Mouse (Mus musculus): ENCODE data around the gene Shroom1.

Gene Shroom1

DNA sequence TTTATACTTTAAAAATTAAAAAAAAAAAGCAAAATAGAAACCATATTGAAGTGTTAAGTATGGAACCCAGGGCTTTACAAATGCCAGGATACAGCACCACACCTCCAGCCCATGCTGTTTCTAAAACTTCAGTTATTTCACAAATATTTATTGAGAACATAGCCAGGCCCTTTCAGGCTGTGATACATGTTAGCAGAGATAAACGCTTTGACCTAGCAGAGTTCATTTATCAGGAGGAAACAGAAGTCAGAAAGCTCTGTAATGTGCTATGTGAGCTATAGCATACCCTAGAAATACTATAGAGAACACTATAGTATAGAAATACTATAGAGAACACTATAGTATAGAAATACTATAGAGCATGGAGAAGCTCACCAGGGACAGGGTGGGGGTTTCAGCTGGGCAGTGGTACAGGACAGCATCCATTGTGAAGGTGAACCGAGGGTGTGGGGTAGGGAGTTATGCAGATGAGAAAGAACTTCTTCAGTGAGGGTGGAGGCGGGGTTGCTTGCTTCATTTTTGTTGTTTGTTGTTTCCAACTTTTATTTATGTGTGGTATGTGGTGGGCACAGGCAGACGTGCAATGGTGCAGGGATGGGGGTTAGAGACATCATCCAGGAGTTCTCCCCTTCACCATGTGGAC is 24.2 kb downstream of the Shroom1 start:
- no peak for DNase-seq

DNA sequence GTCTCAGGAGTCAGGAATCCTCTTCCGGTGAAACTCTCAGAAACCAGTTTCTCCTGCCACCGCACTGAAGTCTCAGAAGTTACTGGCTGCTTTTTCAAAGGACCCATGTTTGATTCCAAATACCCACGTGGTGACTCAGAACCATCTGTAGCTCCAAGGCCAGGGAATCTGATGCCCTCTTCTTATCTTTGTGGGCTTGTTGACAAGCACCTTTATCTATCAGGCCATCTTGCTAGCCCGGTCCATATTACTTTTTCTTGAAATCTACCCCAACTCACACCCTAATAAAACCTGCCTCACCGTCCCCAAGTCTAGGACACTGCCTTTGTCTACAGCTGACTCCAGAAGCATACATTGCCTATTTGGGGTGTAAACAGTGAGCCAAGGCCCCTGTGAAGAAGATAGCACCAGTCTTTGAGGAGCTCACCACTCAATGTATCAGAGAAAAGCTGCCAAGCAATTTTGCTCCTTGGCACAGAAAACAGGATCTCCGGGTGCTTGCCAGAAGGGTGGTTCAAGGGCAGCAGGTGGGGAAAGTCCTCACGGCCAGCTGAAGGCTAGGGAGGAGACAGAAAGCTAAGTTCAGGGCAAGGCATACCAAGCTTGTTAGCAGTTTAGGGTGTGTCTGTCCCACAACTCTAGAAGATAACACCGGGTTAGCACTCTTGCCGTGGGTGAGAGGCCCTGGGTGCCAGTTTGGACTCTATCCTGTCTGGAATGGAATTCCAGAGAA is 26.3 kb downstream of the Shroom1 start:
- DNase-seq, result no peak

DNA sequence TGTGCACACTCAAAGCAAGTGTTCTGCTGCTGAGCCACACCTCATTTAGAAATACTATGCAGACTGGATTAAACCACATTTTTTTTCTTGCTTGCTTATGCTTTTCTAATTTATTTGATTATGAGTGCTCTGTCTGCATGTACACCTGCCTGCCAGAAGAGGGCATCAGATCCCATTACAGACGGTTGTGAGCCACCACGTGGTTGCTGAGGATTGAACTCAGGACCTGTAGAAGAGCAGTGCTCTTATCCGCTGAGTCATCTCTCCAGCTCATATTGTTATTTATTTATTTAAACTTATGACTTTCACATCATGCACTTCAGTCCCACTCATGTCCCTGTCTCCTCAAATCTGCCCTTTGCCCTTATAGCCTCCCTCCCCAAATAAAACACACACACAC is 28.7 kb downstream of the Shroom1 start:
- no peak for DNase-seq

DNA sequence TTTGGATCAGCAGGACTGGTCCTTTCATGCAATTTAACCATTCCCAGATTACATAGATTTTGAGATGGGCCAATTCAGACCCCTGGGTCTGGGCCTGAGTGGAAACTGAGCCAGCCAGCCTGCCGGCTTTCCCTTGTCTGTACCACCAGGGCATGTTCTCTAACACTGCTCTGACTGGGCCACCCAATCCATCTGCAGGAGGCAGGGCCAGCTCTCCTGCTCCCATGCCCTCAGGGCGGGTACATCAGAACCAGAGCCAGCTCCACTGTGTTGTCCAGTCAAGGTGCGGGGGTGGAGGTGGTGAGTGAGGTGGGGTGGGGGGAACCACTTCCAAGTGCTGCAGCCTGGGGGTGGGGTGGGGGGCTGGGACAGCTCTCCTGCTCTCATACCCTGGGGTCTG is 29.3 kb downstream of the Shroom1 start:
- DNase-seq, result no peak

DNA sequence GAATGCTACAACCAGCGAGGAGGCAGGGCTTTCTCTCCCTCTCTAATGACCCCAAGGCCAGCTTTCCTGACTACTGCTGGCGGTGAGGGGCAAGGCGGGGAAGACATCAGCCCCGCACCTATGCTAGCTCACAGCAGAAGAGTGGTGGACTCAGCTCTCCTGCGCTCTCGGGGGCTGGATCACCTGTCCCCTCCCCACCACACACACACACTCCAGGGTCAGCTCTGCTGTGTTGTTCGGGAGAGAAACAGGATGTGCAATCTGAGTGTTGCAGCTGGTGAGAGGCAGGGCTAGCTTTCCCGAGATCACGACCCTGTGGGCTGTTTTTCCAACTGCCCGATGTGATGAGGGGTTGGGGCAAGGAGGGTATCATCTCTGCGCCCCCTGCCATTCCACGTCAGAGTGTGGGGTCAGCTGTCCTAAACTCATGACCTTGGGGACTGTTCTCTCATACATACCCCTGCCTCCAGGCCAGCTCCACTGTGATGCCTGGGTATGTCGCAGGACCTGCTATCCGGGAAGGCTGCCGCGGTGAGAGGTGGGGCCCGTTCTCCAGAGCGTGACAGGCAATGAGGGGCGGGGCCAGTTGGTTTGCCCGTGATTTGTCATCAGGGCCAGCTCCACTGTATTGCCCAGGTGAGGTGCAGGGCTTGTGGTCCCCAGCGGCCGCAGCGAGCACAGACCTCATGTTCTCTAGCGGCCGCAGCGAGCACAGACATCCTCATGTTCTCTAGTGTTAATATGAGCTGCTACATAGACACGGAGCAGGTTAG is 30.0 kb downstream of the Shroom1 start:
- DNase-seq, result peak; percentile 46

DNA sequence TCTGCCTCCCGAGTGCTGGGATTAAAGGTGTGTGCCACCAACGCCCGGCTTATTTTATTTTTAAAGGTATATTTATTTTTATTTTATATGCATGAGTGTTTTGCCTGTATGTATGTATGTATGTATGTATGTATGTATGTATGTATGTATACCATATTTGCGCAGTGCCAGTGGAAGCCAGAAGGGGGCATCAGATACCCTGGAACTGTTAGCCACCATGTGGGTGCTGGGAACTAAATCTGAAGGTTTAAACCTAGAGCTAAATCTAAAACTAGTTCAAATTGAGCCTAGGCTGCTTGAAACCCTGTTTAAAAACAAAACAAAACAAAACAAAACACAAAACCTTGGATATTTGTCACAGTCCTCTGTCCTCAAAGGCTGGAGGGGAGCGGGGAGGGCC is 32.0 kb downstream of the Shroom1 start:
- DNase-seq, result no peak

DNA sequence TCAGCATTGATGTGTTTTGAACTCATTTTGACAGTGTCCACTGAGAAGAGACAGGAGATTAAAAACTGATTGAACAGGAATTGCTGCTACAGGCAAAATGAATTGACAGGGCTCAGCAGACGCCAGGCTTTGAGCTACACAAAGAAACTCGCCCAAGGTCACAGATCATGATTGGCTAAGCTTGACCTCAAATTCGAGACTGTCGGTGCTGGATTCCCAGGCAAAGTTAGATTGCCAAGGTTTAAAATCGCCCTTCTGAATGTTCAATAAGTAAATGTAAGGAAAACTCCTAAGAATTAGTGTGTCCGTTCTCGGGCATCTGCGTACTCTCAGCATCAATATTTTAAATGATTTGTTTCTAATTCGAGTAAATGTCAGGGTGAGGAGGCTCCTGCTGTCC is 32.4 kb downstream of the Shroom1 start:
- DNase-seq, result no peak

DNA sequence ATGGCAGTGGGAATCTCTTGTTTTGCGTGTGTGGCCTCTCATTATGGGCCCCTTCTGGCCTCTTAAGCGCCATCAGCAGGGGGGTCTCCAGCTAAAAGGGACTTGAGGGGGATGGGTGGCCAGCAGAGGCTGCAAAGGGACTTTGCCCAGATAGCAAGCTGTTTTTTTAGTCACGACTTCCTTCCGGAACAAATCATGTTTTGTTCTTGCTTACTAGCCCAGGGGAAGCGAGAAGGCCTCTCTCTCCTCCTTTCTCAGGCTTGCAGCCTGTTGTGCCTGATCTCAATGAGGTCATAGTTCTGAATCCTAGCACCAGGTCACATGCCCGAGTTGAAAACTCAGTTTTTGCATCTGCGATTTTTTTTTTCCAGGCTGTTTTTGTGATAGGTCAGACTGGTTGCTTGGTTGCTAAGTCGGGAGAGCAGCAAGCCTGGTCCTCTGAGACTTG is 35.0 kb downstream of the Shroom1 start:
- no peak for DNase-seq

DNA sequence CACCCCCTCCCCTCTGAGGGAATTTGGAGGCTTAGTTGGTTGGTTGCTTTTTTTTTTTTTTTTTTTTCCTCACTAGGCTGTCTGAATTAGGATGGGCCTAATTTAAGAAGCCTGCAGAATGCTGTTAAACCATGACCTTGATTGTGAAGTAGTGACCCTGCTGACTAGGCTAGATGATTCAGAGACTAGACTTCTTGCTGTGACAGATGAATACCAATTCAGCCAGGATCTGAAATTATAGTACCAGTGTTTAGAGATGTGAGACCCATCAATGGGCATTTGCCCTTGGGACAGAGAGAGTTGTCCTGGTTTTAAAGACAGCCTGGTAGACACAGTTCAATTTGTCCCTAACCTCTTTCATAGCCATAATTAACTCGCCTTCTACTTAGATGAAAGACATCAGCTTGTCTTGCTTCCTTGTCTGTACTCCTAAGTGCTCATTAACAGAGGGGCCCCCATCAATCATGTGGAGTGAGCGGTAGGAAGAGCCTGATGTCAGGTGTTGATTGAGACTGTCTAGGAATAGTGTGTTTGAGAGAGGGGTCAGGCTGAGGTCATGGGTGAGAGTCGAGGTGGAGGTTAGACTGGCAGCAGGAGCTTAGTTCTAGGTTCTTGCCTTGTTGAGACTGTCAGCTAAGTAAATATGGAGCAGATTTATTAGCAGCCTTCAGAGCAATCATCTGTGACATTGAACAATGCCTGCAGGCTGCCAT is 36.4 kb downstream of the Shroom1 start:
- no peak for DNase-seq

DNA sequence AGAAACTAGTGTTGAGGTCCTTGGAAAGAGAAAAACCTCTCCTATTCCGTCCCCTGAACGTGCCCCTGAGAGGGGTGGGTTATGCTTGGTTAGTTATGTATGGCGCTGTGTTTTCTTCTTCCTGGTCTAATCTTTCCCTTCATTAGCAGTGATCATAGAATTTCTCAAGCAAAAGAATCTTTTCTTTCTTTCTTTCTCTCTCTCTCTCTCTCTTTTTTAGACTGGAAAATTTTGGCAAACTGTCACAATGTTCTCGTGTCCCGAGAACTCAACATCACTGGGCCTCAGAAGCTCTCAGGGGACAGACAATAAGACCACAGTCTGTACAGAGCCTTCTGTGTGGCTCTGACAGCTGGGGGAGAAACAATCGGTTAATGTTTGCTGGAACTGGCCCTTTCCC is 38.4 kb downstream of the Shroom1 start:
- no peak for DNase-seq

DNA sequence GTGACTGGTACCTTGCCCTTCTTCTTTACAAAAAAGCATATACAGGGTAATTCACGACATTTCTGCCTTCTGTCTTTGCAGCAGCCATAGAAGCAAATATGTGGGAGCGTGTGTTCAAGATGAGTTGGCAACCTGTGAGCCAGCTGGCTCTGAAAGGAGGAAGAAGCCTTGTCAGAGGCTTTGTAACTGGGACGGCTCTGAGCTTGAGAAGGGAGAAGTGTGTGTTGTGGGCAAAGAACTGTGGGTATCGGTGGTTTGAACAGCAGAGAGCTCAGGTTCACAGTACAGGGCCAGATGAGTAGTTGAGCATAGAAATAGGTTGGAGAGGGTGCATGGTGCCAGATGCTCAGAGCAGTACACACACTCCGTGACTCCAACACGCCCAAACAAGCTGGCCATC is 39.9 kb downstream of the Shroom1 start:
- no peak for DNase-seq

DNA sequence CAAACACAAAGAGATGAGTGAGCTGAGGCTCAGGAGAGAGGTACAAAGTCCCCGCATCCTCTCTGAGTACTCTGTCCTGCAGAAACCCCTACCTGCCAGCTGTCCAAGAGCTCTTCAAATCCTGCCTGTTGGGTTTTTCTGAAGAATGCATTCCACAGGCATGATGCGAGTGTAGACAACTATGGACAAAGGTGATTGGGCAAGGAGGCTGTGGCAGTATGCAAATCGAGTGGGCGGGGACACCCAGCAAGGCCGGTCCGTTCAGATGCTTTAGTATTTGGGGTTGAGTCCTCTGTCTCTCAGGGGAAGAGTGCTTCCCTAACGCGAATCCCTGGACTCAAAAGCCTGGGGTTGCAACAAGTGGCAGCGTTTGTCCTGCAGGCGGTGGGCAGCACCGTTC is 43.6 kb downstream of the Shroom1 start:
- no peak for DNase-seq

DNA sequence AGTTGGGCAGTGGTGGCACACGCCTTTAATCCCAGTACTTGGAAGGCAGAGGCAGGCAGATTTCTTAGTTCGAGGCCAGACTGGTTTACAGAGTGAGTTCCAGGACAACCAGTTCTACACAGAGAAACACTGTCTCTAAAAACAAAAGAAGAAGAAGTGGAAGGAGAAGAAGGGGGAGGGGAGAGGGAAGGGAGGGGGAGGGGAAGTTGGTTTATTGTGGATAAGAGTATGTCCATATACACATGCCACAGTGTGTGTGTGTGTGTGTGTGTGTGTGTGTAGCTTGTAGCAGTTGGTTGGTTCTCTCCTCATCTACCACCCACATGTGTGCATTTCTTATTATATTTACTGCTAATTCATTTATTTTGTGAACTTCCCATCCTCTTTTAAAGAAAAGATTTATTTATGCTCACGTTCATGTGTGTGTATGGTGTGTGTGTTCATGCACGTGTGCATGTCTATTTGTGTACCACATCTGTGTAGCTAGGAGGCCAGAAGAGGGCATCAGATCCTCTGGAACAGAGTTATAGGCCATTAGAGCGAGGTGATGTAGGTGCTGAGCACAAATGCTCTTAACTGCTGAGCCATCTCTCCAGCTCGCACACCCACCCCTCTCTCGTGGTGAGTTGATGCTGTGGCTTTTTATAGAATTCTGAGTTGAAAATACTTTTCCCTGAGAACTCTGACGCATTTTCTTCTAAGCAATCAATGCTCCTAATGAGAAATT is 45.2 kb downstream of the Shroom1 start:
- no peak for DNase-seq

DNA sequence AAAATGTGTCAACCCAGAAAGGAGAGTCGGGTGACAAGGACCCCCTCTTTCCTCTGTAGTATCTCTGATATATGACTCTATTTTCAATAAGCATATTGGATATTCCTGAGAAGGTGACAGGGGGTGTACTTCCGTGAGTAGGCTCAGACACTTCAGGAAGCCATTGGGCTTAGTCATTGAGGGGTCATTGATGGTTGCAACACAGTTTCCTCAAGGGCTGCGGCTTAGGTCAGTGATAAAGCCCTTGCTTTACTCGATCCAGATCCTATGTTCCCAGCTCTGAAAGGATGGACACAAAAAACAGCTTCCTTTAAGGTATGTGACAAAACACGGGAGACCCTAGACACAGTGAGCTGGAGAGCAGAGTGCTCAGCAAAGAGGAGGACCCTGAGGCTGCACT is 46.7 kb downstream of the Shroom1 start:
- no peak for DNase-seq

DNA sequence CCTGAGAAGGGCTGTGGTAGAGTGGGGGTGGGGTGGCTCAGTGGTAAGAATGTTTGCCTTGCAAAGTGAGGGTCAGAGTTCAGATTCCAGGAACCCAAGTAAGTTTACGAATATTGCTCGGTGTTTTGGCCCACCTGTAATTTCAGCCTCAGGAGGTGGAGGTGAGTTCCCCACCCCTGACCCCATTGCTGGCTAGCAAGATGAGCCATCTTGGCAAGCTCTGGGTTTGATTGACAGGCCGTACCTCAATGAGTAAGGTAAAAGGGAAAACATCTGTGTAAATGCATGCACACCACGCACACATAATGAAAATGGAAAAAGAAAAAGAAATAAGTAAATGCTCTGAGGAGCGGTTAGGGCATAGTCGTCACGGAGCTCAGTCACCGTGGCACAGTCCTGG is 47.4 kb downstream of the Shroom1 start:
- no peak for DNase-seq

DNA sequence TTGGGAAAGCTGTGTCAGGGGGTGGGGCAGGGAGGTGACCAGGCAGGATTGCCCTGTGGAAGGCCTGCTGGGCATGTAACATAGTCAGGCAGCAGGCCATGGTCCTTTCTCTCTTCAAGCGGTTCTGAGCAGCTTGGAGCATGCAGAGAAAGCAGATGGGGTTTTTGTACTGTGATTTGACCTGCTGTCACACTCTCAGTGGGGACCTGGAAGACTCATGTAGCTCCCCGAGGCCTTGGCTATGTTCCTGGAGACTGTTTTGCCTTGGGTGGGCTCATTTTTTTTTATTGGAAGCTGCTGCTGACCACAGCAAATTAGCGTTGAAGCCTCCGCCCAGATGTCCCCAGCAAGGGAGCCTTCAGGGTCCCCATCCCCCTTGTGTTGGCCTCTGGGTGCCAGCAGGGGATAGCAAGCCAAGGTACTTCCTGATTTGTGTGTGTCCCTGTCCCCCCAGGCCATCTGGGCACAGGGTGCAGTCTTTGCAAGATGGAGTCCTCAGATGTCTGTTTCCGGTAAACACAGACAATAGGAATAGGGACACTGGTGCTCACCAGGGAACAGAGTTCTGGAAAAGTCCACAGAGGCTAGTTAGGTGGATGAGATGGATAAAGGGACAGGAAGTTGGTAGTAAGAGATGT is 48.1 kb downstream of the Shroom1 start:
- DNase-seq, result no peak

DNA sequence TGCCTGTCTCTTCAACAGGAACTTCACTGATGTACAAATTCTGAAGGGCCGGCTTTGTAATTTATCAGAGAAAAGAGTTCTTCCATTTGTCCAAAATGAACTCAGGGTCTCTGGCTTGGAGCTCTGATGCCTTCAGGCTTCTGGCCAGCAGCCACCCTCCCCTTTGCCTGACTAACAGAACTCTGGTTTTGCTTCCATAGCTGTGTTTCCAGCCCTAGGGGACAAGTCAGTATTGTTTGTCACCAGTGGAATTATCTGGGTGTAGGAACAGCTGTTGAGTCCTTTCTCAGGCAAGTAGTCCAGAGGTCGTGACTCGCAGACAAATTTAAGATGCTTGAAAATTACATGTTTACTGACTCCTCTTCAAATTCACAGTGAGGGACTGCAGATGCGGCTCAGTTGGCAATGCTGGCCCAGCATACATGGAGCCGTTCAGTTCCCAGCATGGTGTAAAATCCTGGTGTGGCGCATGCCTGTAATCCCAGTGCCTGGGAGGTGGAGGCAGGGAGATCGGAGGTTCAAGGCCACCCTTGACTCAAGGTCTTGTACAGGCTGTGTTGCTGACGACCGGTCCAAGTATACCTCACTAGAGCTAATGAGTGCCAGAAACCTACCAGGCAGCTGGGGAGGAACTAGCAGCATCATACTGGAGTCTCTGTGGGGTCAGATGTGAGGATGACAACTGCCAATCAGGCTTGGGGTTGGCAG is 50.2 kb downstream of the Shroom1 start:
- DNase-seq, result no peak

DNA sequence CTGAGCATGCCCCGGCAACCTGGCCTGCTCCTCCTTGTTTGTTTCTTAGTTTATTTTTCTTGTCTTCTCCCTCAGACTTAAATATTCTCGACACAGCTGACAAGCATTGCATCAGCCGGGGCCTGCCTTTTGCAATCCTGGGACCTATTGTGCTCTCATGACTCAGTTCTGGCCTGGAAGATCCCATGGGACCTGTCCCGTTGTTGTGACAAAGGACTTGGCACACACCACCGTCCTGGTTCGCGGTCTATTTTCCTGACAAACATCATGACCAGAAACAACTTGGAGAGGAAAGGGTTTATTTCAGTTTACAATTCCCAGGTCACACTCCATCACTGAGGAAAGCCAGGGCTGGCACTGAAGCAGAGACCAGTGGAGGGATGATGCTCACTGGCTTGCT is 51.1 kb downstream of the Shroom1 start:
- DNase-seq, result no peak

DNA sequence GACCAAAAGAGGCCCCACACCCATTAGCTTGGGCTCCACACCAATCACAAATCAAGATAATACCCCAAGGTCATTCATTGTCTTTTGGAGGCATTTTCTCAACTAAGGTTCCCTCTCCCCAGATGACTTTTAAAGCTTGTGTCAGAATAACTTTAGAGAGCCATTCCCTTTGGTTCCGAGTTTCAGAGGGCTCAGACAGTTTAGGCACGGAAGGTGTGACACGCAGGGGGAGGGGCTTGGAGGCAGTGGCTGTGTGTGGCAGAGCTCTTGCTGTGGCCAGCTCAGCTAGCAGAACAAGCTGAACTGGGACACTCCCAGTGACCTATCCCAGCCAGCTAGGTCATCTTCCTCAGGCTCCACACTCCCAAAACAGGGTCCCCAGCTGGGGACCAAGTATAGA is 51.6 kb downstream of the Shroom1 start:
- no peak for DNase-seq

DNA sequence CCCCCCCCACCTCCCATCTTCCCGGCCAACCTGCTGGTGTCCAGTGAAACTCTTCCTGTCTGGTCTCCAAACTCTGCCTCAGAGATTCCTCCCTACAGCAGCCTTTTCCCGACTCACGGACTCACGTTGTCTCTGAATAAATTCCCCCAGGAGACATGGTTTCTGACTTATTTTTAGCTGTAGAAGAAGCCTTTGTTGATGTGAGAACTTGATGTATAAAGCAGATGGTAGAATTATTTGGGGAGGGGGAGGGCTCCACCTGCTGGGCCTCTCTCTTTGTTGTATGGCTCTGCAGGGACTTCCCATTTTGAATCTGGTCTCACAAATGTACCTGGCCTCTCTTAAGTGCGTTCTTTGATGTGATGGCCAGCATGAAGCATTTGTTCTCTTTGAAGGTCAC is 53.3 kb downstream of the Shroom1 start:
- DNase-seq, result no peak

DNA sequence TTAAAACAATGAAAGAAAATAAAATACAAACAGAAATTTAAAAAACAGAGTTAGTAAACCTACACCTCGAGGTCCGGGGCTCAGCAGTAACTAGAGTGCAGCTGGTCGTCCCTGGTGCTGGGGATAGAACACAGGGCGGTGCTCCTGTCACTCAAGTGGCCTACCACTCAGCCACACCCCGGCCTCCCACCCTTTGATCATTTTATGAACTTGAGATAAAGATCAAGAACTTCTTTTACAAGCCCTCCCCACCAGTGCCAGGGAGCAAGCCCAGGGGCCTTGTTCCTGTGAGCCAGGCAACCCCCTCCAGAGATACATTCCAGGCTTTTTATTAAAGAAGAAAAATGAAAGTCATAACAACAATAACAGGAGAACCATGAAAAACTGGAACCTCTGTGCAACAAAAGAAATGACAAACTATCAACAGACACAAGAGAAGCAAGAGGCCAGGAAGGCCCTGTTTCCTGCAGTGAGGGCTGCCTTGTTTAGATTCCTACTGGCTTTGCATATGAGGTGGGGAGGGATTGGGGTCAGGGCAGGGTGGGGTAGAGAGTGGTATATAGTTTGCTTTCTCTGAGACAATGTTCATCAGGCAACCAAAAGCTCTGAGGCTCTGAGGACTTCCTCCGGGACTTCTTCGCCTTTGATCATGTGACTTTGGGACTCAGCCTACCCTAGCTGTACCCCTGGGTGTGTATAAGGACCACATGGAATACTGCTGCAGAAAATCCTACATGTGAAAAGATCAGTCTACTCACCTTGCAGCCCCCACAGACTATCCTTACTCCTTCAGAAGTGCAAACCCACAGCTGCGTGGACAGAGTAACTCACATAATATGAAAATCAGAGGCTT is 60.0 kb downstream of the Shroom1 start:
- no peak for DNase-seq

All from kidney, adult 18-20 months (tissue).